Comparison of ENCODE assay signal across 18 mouse cellular contexts in genomic region chr1:173418516-173418915, GRCm38 (mm10). TPM values are rescaled to one million over a fixed set of nuclear protein-coding genes. Genes with fewer than 3 reads are reported as not detected.
"Had no signal": no experiment of that assay in that cellular context is flagged by ENCODE, and none has a peak within 500 bp of the region (broad histone marks: within the 10 kb centered on the region; RNA-seq: fewer than 3 reads in every experiment).

No protein-coding gene starts in this region.

- ATAC-seq: hindbrain, postnatal 0 days; midbrain, embryonic 15.5 days had no signal

- H3K4me2 ChIP-seq: limb, embryonic 13.5 days; lung, embryonic 14.5 days; midbrain, embryonic 11.5 days; midbrain, embryonic 15.5 days; neural tube, embryonic 12.5 days had no signal

- H3K4me3 ChIP-seq: layer of hippocampus, adult 2 months; limb, embryonic 13.5 days; midbrain, embryonic 15.5 days; neural tube, embryonic 12.5 days had no signal

- H3K9me3 ChIP-seq: limb, embryonic 13.5 days; megakaryocyte, embryonic 14.5 days; midbrain, embryonic 15.5 days; neural tube, embryonic 12.5 days had no signal

- H3K27ac ChIP-seq: hindbrain, postnatal 0 days; layer of hippocampus, adult 2 months; limb, embryonic 13.5 days; liver, embryonic 14.5 days; midbrain, embryonic 15.5 days; neural tube, embryonic 12.5 days had no signal

- H3K4me1 ChIP-seq: midbrain, embryonic 15.5 days; neural tube, embryonic 12.5 days had no signal

- H3K27me3 ChIP-seq: limb, embryonic 13.5 days; megakaryocyte, embryonic 14.5 days; midbrain, embryonic 15.5 days; neural tube, embryonic 12.5 days had no signal

- H3K36me3 ChIP-seq: limb, embryonic 13.5 days; midbrain, embryonic 15.5 days; neural tube, embryonic 12.5 days had no signal

- H3K9ac ChIP-seq: limb, embryonic 13.5 days; liver, embryonic 14.5 days; lung, embryonic 14.5 days; midbrain, embryonic 15.5 days; neural tube, embryonic 12.5 days had no signal

- DNase-seq: kidney, adult 11 months; kidney, adult 9 months; kidney, postnatal 36 days; left cerebral cortex, postnatal 4 days; lung, postnatal 10 days; retina, postnatal 1 day; right cerebral cortex, postnatal 14 days; thymus, postnatal 36 days had no signal

RNA-seq across cellular contexts. Expression of gene Cadm3, which starts 51.0 kb away (rescaled TPM):
- total RNA-seq: neutrophil, adult 5-6 weeks had no signal
